Mouse (Mus musculus): ENCODE measurements around the gene Rnf111. TPM values are rescaled to one million over a fixed set of nuclear protein-coding genes. Genes with fewer than 3 reads are reported as not detected.
A peak's percentile ranks its signal among the peaks of the same experiment; 100 is the strongest.

Gene Rnf111
- polyA plus RNA-seq, 1 experiment from 2014 or later: 40.3 TPM

GRCm38 (mm10) chr9:70389548-70389947, 114.0 kb downstream of the Rnf111 start:
- 88% methylated on average over 3 of the region's 3 CpGs for WGBS
- H3K4me3 ChIP-seq (replicated peaks): no peak overlapping the region

GRCm38 (mm10) chr9:70387410-70388119, 116.0 kb downstream of the Rnf111 start:
- no peak overlapping the region for H3K9ac ChIP-seq (replicated peaks)
- no peak for ATAC-seq
- H3K27me3 ChIP-seq: no peaks in the 10 kb centered on the region
- no peak overlapping the region for H3K27ac ChIP-seq
- no peaks in the 10 kb centered on the region for H3K36me3 ChIP-seq
- H3K4me1 ChIP-seq (replicated peaks): 0 out of 2 replicates have a peak, but pooled peaks cover 2% of the 10 kb centered on the region
- H3K4me2 ChIP-seq (replicated peaks): no peak overlapping the region
- no peaks in the 10 kb centered on the region for H3K9me3 ChIP-seq
- H3K4me3 ChIP-seq (replicated peaks): no peak overlapping the region
- 91% methylated on average over 4 of the region's 4 CpGs for WGBS

More at GRCm38 (mm10) chr9:70389548-70389947, 114.0 kb downstream of the Rnf111 start:
- no peaks in the 10 kb centered on the region for H3K9me3 ChIP-seq
- no peak for ATAC-seq
- H3K4me2 ChIP-seq (replicated peaks): no peak overlapping the region
- 0 out of 2 replicates have a peak, but pooled peaks cover 2% of the 10 kb centered on the region for H3K4me1 ChIP-seq (replicated peaks)
- H3K9ac ChIP-seq (replicated peaks): no peak overlapping the region
- H3K27ac ChIP-seq: no peak overlapping the region
- no peaks in the 10 kb centered on the region for H3K36me3 ChIP-seq
- no peaks in the 10 kb centered on the region for H3K27me3 ChIP-seq

GRCm38 (mm10) chr9:70384958-70385728, 118.4 kb downstream of the Rnf111 start:
- H3K27me3 ChIP-seq: no peaks in the 10 kb centered on the region
- WGBS: 92% methylated on average over 18 of the region's 18 CpGs
- H3K4me2 ChIP-seq (replicated peaks): no peak overlapping the region
- no peak for ATAC-seq
- no peak overlapping the region for H3K27ac ChIP-seq
- no peak overlapping the region for H3K4me3 ChIP-seq (replicated peaks)
- H3K36me3 ChIP-seq: no peaks in the 10 kb centered on the region
- H3K4me1 ChIP-seq (replicated peaks): no peaks in the 10 kb centered on the region
- no peaks in the 10 kb centered on the region for H3K9me3 ChIP-seq
- H3K9ac ChIP-seq (replicated peaks): no peak overlapping the region

- no peak overlapping the region for H3K9ac ChIP-seq (replicated peaks)
- ATAC-seq: no peak
- no peaks in the 10 kb centered on the region for H3K27me3 ChIP-seq
- H3K9me3 ChIP-seq: no peaks in the 10 kb centered on the region
- H3K4me1 ChIP-seq (replicated peaks): no peaks in the 10 kb centered on the region
- no peak overlapping the region for H3K4me2 ChIP-seq (replicated peaks)
- no peak overlapping the region for H3K4me3 ChIP-seq (replicated peaks)
- no peaks in the 10 kb centered on the region for H3K36me3 ChIP-seq
- whole genome bisulfite sequencing: 100% methylated on average over 4 of the region's 4 CpGs
- no peak overlapping the region for H3K27ac ChIP-seq
Observed at GRCm38 (mm10) chr9:70384494-70384893, 119.0 kb downstream of the Rnf111 start.

- Histone ChIP-seq H3K9ac (replicated peaks) (no peak overlapping the region), H3K36me3 (no peaks in the 10 kb centered on the region), H3K4me3 (replicated peaks) (no peak overlapping the region), H3K27me3 (no peaks in the 10 kb centered on the region), H3K27ac (no peak overlapping the region), H3K4me1 (replicated peaks) (no peaks in the 10 kb centered on the region), H3K4me2 (replicated peaks) (no peak overlapping the region), H3K9me3 (no peaks in the 10 kb centered on the region)
- WGBS: 70% methylated on average over 10 of the region's 10 CpGs
- no peak for ATAC-seq
Observed at GRCm38 (mm10) chr9:70383750-70384149, 119.8 kb downstream of the Rnf111 start.

GRCm38 (mm10) chr9:70382091-70382490, 121.4 kb downstream of the Rnf111 start:
- no peak for ATAC-seq
- H3K9me3 ChIP-seq: no peaks in the 10 kb centered on the region

GRCm38 (mm10) chr9:70379502-70380467, 123.7 kb downstream of the Rnf111 start:
- Histone ChIP-seq H3K36me3 (no peaks in the 10 kb centered on the region), H3K4me2 (replicated peaks) (no peak overlapping the region), H3K9ac (replicated peaks) (no peak overlapping the region), H3K4me3 (replicated peaks) (no peak overlapping the region), H3K4me1 (replicated peaks) (no peaks in the 10 kb centered on the region), H3K27ac (no peak overlapping the region), H3K27me3 (no peaks in the 10 kb centered on the region), H3K9me3 (no peaks in the 10 kb centered on the region)
- 89% methylated on average over 7 of the region's 7 CpGs for WGBS
- ATAC-seq: no peak

More at GRCm38 (mm10) chr9:70382091-70382490, 121.4 kb downstream of the Rnf111 start:
- WGBS: 90% methylated on average over 12 of the region's 12 CpGs
- Histone ChIP-seq H3K27ac (no peak overlapping the region), H3K36me3 (no peaks in the 10 kb centered on the region), H3K4me3 (replicated peaks) (no peak overlapping the region), H3K9ac (replicated peaks) (no peak overlapping the region), H3K4me2 (replicated peaks) (no peak overlapping the region), H3K4me1 (replicated peaks) (no peaks in the 10 kb centered on the region), H3K27me3 (no peaks in the 10 kb centered on the region)

Small RNAs within 50 kb of the gene (microRNA-seq; reads per million reads assigned to microRNA genes)
- gene Mir5626: 9.1 reads per million, percentile 27 among the genes with 10 or more reads in this experiment

Other genes with a start within 250 kb of the Rnf111 start
- gene Ccnb2, start 82.2 kb downstream of the Rnf111 start, polyA plus RNA-seq (2015; fragmentation: Nextera tagmentation; extraction: Ambion mirVana): 74.0 and 76.2 TPM in 2 replicates
- 70.5 and 73.7 TPM in 2 replicates for gene Sltm, start 39.0 kb upstream of the Rnf111 start, polyA plus RNA-seq (2015; fragmentation: Nextera tagmentation; extraction: Ambion mirVana)
- gene Gm10642, start 152.5 kb upstream of the Rnf111 start, polyA plus RNA-seq (2015; fragmentation: Nextera tagmentation; extraction: Ambion mirVana): 0.49 and 0.62 TPM in 2 replicates
- 15.9 and 19.0 TPM in 2 replicates for gene Mindy2, start 153.4 kb upstream of the Rnf111 start, polyA plus RNA-seq (2015; fragmentation: Nextera tagmentation; extraction: Ambion mirVana)
- gene Adam10, start 175.3 kb upstream of the Rnf111 start, polyA plus RNA-seq (2015; fragmentation: Nextera tagmentation; extraction: Ambion mirVana): 68.5 and 69.9 TPM in 2 replicates

All from midbrain, embryonic 13.5 days (tissue).